Mouse (Mus musculus) neutrophil, adult 59 days (primary cell): ENCODE data around the gene Slc7a11. TPM values are rescaled to one million over a fixed set of nuclear protein-coding genes. Genes with fewer than 3 reads are reported as not detected.

Experiments used
- total RNA-seq, 2 experiments: library from RNA; stranded (reverse); gene quantifications; 1 replicate in 1 of 2; 2 replicates in 1 of 2; pipeline ENCODE4 v1.2.4; 2023

Slc7a11 gene
- total RNA-seq: 10 to 100 TPM; 86.9 to 98.9 TPM

GRCm38 (mm10) chr3:50443421-50443916 is at the start of gene Slc7a11:
Slc7a11 (minus strand) TSS chr3:50443614.

